Mouse (Mus musculus) bone marrow, adult 2 months (tissue): Measurements from ENCODE around the gene Aurkaip1.

Experiments
- CTCF ChIP-seq: fragments of 200-500 bp; IDR thresholded peaks from 2 replicates; pipeline ENCODE4 v1.5.1; 2011; ENCODE audit warnings: low read length, control low read depth; ENCODE audit not compliant: control insufficient read depth, insufficient read depth
- POLR2A ChIP-seq: fragments of 200-500 bp; IDR thresholded peaks from 2 replicates; pipeline ENCODE4 v1.6.1; 2011; ENCODE audit warnings: low read depth, mild to moderate bottlenecking, control low read depth, low read length, borderline replicate concordance; ENCODE audit not compliant: control insufficient read depth

GRCm38 (mm10) chr4:155830596-155830995 is 476 bp upstream of the Aurkaip1 start:
- TF ChIP-seq CTCF: no peak
- TF ChIP-seq POLR2A: no peak
